Mouse (Mus musculus) yolk sac, embryonic 10.5 days (tissue): ENCODE measurements around the gene Gal3st3.

Experiments used
- DNase-seq: peaks from one replicate; pipeline ENCODE4 v3.0.0-alpha.2; 2017; ENCODE audit warnings: low spot score

Gene Gal3st3

DNA sequence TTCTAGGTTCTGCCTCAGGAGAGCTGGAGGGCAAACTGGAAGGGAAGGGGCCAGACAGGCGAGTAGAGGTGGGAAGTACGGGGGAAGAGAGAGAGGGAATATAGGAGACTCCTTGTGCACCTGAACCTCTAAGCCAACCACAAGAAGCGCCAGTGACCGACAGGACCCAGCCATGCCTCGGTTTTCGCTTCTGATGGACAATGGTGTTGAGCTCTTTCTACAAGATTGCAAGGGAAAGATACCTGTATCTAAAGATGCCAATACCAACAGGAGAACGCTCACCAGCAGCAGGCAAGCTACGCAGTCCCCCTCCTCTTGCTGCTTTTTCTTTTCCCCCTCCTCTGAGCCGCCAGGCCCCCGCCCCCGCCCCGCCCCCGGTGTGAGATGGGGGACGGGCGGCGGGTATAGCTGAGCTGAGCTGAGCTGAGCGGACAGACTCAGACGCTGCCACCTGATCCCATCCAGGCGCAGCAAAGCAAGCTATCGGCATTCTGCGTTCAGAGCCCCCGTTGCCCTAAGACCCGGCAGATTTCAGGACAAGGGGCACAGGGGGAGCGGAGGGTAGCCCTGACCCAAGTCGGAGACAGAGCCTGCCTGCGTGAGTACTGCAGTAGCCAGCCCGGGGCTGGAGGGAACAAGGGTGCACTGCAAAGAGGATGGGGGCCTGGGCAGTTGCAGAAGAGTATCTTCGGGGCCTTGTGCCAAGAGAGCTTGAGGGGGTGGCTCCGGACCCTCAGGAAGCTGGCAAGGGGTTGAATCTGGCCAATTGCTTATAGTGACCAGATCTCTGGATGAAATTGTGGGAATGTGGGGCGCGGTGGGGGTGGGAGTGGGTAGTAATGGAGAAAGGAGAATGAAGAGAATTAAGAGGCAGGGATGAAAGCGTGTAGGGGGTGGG lies at the start of gene Gal3st3:
Gal3st3 (plus strand) TSS at position 429 of the 898 bp plus-strand sequence.
- DNase-seq: no peak

DNA sequence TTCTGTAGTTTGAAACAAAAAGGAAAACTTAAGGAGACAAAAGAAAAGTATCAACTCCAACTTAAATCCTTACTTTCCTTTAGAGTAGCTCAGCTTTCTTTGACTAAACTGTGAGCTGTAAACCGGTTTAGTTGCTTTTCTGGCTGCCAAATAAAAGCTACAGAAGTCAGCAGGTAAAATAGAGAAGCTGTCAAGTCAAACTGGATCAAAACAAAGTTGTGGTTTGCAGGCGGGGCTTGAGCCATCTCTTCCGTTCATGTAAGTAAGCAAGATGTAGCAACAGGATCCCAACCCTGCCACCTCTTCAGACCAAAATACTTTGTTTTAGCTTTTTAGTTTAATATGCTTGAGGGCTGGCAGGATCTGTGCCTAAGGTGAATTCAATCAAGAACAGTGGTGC lies 41.0 kb upstream of the Gal3st3 start:
- DNase-seq: no peak

DNA sequence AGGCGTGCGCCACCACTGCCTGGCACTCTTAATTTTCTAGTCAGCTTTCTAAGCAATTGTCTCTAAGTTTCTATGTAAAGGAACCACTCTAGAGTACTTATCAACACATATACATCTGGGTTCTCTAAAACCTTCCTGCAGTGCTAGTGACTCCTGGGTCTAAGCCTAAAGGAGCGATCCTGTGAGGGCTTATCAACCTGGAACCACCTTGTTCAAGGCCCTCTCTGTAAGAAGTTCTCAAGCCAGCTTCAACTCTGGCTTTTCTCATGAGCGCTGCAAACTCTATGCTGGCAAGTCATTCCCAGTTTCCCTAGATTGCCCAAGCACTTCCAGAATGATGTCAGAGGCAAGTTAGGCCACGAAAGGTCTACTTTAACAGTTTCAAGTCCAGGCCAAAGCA lies 31.1 kb upstream of the Gal3st3 start:
- no peak for DNase-seq

DNA sequence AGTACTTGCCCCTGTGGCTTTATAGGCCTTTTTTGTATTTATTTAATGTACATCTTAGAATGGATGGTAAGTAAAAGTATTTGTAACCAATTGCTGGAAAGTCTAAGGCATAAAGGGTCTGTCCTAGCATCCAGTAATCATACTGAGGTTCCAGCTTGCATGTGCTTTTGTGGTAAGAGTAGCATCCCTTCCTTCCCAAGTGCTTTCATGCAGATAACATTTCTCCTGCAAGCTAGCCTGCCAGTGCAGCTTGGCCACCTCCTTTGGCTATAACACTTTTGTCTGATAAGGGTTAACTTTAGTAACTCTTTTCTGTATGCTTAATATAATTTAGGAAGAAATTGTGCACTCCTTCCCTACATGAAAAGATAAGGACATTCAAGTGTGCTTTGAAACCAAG lies 30.1 kb upstream of the Gal3st3 start:
- DNase-seq: no peak

- DNase-seq: no peak
These were observed 29.3 kb upstream of the Gal3st3 start for GRCm38 (mm10) chr19:5268875-5269274.

DNA sequence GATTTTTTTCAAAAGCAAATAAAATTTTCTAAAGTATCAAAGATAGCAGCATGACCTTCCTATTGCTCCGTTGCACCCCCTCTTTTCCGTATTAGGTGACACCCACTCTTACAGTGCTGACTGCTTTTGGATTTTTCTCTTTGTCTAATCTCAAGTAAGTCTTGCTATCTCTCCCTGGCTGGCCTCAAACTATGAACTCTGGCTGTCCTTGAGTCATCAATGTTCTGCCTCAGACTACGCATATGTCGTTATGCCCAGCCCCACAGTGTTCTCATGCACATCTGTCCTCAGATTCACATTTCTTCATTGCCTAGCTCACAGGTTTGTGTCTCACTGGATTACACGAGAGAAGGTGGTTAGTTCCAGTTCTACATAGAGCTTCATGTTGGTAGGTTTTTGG lies 28.7 kb upstream of the Gal3st3 start:
- no peak for DNase-seq

DNA sequence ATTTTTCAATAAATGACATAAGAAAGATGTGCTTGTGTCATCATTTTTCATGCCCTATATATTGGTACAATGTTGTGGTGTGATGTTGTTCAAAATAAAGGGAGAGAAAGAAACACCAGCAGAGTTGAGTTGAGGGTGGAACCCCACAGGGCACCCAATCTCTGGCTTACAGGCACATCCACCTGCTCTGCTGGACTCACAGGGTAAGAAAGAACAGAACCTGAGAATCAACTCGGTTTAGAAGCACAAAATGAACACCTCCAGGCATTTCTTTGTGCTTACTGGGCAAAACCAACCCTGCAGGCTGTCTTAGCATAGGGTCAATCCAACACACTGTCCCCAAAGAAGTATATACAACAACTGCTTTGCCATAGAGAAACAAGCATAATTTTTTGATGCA lies 26.7 kb upstream of the Gal3st3 start:
- DNase-seq: no peak

DNA sequence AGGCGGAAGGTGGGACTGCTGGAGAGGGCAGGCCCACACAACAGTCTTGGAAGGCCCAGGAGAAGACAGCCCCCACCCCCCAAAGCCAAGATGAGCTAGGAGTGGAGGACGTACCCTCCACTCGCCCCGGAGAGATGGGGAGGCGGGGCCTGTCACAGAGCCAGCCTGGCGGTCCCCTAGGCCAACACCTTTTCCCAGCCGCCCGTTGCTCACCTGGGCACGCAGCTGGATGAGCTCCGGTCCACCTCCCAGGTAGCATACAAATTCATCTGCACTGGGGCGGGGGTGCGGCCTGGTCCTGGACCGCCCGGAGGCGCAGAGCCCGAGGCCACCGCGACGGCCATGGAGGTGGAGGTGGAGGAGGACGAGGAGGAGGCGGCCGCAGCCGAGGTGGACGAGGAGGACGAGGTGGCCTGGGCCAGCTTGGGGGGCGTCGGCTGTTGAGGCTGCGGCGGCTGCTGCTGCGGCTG lies 25.8 kb upstream of the Gal3st3 start:
- peak; percentile 57 for DNase-seq

GRCm38 (mm10) chr19:5272801-5273733 lies 25.1 kb upstream of the Gal3st3 start, which contains the start of gene Pacs1:
TSS of gene Pacs1 (minus strand) at chr19:5273119.
- DNase-seq: peak; percentile 88

- no peak for DNase-seq
These were observed 24.2 kb upstream of the Gal3st3 start for GRCm38 (mm10) chr19:5273916-5274315.

- no peak for DNase-seq
These were observed 23.5 kb upstream of the Gal3st3 start for GRCm38 (mm10) chr19:5274641-5275040.

- no peak for DNase-seq
These were observed 22.4 kb upstream of the Gal3st3 start for GRCm38 (mm10) chr19:5275736-5276135.

DNA sequence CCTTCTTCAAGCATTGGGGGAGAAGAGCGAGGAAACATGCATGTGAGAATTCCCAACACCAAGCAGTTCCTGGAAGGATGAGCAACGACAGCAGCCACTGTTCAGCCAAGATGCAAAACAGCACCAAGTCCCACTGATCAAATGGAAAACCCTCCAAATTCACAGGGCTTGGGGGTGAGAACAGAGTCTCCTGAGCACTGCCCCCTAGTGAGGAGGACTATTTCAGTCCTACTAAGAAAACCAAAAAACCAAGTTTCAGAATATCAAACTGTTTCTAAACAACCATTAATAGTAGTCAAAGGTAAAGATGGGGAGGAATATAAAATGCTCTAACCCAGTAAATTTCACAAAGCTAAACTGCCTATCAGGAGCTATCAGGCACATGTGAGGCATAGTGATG lies 21.6 kb upstream of the Gal3st3 start:
- no peak for DNase-seq

DNA sequence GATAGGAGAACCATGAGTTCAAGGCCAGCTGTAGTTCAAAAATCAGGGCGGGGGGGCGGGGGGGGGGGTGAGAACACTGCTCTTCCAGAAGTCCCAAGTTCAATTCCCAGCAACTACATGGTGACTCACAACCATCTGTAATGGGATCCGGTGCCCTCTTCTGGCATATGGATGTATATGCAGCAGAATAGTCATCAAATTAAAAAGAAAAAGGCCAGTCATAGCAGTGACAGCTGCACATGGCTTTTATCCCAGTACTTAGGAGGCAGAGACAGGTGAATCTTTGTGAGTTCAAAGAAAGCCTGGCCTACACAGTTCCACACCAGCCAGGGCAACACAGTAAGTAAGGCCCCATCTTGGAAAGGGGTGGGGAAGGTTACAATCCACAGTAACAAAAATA lies 21.0 kb upstream of the Gal3st3 start:
- DNase-seq: no peak

GRCm38 (mm10) chr19:5278381-5278780 lies 19.8 kb upstream of the Gal3st3 start:
- DNase-seq: no peak

DNA sequence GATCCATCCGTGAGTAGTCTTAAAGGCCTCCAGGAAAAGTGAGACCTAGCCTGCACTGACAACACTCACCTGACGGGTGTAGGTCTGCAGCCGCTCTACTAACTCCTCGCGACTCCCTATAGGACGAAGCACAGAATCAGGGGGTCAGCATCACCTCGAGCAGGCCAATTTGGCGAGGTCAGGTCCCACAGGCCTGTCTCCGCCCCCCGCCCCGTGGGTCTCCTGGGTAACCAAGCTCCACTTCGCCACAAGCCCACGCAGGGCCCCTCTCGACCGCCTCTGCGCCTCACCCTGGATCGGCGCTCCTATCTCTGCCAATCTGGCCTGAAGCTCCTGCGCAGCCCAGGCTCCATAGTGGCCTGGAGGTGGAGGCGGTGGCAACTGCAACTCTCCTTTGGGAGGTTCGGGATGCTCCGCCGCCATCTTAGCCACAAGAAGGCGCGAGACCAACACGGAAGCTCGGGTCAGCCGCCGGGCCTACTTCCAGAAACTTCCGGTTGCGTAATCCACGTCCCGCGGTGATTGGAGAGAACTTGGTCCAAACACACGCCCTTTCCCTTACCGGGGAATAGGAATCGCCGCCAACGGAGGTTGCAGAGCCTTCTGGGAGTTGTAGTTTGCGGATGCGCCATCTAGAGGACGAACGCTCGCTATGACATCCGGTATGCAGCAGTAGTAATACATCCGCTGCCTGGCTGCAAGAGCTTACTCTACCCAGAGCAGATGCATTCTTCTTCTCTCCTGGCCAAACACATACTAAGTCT lies 3.0 kb upstream of the Gal3st3 start, which contains the start of gene Sf3b2:
Sf3b2 (minus strand) TSS at position 484 of the 764 bp plus-strand sequence.
- DNase-seq: peak; percentile 99

DNA sequence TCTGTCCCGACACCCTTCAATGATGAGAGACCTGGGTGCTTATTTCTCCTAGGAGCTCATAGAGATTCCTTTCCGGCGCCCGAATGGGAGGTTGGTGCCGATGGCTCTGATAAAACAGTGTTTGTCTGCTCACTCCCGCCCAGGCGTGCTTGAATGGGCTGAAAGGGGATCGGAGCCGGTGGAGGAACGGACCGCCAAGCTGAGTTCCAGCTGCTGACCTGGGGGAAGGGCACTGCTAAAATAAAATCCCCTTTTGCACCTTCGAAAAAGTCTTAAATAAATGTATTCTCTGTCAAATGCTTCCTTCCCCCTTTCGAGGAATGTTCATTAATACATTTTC lies 2.4 kb upstream of the Gal3st3 start:
- DNase-seq: no peak

GRCm38 (mm10) chr19:5296630-5297029 lies 1.5 kb upstream of the Gal3st3 start:
- DNase-seq: no peak

DNA sequence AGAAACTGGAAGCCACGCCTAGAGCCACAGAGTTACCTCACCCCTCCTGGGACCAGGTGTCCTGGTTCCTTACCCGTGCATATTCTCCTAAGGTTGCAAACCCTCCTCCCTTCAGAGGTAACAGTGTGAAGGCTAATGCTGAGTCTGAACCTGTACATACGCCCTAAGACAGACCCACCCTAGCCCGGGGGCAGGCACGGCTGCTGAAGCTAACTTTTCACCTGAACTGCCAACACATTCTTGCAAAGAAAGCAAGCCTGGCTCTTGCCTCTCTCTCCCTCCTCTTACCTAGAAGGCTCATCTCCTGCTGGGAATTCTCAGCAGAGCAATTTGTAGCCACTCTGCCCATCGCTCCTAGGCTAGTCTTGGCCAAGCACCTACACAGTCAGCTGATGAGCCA lies 2.5 kb downstream of the Gal3st3 start:
- no peak for DNase-seq

DNA sequence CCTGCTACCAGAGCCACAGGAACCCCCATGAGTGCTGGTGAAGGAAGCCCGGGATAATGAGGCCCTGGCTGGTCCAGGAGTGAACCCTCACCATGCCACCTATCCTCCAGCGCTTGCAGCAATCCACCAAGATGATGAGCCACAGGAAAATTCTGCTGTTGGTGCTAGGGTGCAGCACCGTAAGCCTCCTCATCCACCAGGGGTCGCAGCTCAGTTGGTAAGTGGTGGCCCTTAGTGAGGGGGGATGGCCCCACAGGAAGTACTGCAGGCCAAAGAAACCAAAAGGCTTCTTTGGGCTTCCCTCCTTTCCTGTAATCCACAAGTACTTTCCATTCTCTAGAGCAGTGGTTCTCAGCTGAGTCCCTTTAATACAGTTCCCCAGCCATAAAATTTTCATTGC lies 4.3 kb downstream of the Gal3st3 start:
- DNase-seq: no peak

DNA sequence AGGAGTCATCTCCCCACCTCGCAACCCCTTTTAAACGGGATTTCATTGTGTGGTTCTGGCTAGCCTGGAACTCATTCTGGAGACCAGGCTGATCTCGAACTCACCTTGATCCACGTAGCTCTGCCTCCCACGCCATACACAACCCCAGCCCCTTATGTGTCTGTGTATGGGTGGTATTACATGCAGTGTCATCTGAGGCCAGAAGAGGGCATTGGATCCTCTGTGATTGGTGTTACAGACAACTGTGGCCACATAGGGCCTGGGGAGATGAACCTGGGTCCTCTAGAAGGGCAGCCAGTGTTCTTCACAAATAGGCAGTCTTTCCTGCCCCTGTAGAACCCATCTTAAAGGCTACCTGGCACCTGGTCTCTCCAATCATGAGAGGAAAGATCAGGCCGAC lies 8.1 kb downstream of the Gal3st3 start:
- no peak for DNase-seq
